Mouse (Mus musculus) large intestine, adult 2 months (tissue): ENCODE data around the gene Usp30. TPM values are rescaled to one million over a fixed set of nuclear protein-coding genes. Genes with fewer than 3 reads are reported as not detected.

Experiments
- DNase-seq: peaks from one replicate; pipeline ENCODE4 v3.0.0-alpha.2; 2012; ENCODE audit warnings: low read depth, low spot score
- WGBS: fragments of 180-500 bp; shearing (Covaris S2); methylation state at CpG from one replicate; pipeline ENCODE4 v1.1.7; 2018; 5-methylcytosine and 5-hydroxymethylcytosine counted together
- polyA plus RNA-seq: library from polyadenylated mRNA; depleted of rRNA; stranded (reverse); fragments of >200 nt; gene quantifications from 2 replicates; pipeline ENCODE4 v1.2.3, GENCODE M21; 2012

The Usp30 gene
- polyA plus RNA-seq, 1 experiment, result 11.2 TPM

- 31% methylated on average over 7 of the region's 7 CpGs for WGBS
- DNase-seq, result no peak
Observed at GRCm38 (mm10) chr5:114061675-114062074, 3.6 kb upstream of the Usp30 start.

GRCm38 (mm10) chr5:114063958-114064357 is 1.3 kb upstream of the Usp30 start:
- 65% methylated on average over 4 of the region's 4 CpGs for WGBS
- no peak for DNase-seq

- DNase-seq, result no peak
- WGBS, result 30% methylated on average over 6 of the region's 6 CpGs
Observed at GRCm38 (mm10) chr5:114066601-114067000, 1.3 kb downstream of the Usp30 start.

- WGBS, result 83% methylated on average over 9 of the region's 9 CpGs
- no peak for DNase-seq
Observed at GRCm38 (mm10) chr5:114067543-114067942, 2.3 kb downstream of the Usp30 start.

GRCm38 (mm10) chr5:114067982-114068381 is 2.7 kb downstream of the Usp30 start:
- WGBS, result 66% methylated on average over 9 of the region's 9 CpGs
- DNase-seq, result no peak

- WGBS, result 90% methylated on average over 4 of the region's 4 CpGs
- no peak for DNase-seq
Observed at GRCm38 (mm10) chr5:114070858-114071257, 5.6 kb downstream of the Usp30 start.

- no peak for DNase-seq
- WGBS, result 51% methylated on average over 2 of the region's 2 CpGs
Observed at GRCm38 (mm10) chr5:114072262-114072661, 7.0 kb downstream of the Usp30 start.

- 75% methylated on average over 8 of the region's 8 CpGs for WGBS
- DNase-seq, result no peak
Observed at GRCm38 (mm10) chr5:114077009-114077408, 11.7 kb downstream of the Usp30 start.

GRCm38 (mm10) chr5:114085501-114085900 is 20.2 kb downstream of the Usp30 start:
- 78% methylated on average over 14 of the region's 14 CpGs for WGBS
- DNase-seq, result no peak

- WGBS, result 55% methylated on average over 12 of the region's 12 CpGs
Observed at GRCm38 (mm10) chr5:114087875-114088480, 22.7 kb downstream of the Usp30 start.

GRCm38 (mm10) chr5:114090421-114091013 is 25.3 kb downstream of the Usp30 start:
- WGBS, result 32% methylated on average over 7 of the region's 7 CpGs
- DNase-seq, result no peak

More at GRCm38 (mm10) chr5:114087875-114088480, 22.7 kb downstream of the Usp30 start:
- no peak for DNase-seq

- no peak for DNase-seq
- 3% methylated on average over 40 of the region's 40 CpGs for WGBS
Observed at GRCm38 (mm10) chr5:114091057-114091807, 26.0 kb downstream of the Usp30 start, which contains the start of gene Svop. Gene Svop, minus strand, starts transcription at chr5:114091570.

- DNase-seq, result peak; percentile 47
- WGBS, result 8% methylated on average over 36 of the region's 37 CpGs
Observed at GRCm38 (mm10) chr5:114099709-114100389, 34.6 kb downstream of the Usp30 start.

- WGBS, result 3% methylated on average over 62 of the region's 64 CpGs
Observed at GRCm38 (mm10) chr5:114100390-114101099, 35.3 kb downstream of the Usp30 start.

GRCm38 (mm10) chr5:114101873-114102272 is 36.6 kb downstream of the Usp30 start:
- 74% methylated on average over 4 of the region's 4 CpGs for WGBS
- no peak for DNase-seq

More at GRCm38 (mm10) chr5:114100390-114101099, 35.3 kb downstream of the Usp30 start:
- DNase-seq, result no peak

- no peak for DNase-seq
- 83% methylated on average over 1 of the region's 1 CpGs for WGBS
Observed at GRCm38 (mm10) chr5:114102807-114103206, 37.5 kb downstream of the Usp30 start.

GRCm38 (mm10) chr5:114106391-114106935 is 41.2 kb downstream of the Usp30 start:
- 84% methylated on average over 16 of the region's 16 CpGs for WGBS
- no peak for DNase-seq

GRCm38 (mm10) chr5:114113334-114113733 is 48.1 kb downstream of the Usp30 start:
- 84% methylated on average over 6 of the region's 6 CpGs for WGBS
- DNase-seq, result no peak

- DNase-seq, result no peak
Observed at GRCm38 (mm10) chr5:114115030-114115429, 49.8 kb downstream of the Usp30 start.

More at GRCm38 (mm10) chr5:114115030-114115429, 49.8 kb downstream of the Usp30 start:
- 78% methylated on average over 5 of the region's 5 CpGs for WGBS
